Mouse (Mus musculus) forebrain, embryonic 15.5 days (tissue): ENCODE data around the gene Dlg2. TPM values are rescaled to one million over a fixed set of nuclear protein-coding genes. Genes with fewer than 3 reads are reported as not detected.

Source experiments
- ATAC-seq: fragments of 200-750 bp; cut with Nextera tagmentation; replicated peaks from 2 replicates; pipeline ENCODE4 v1.8.0; 2017; ENCODE audit warnings: mild to moderate bottlenecking, moderate TSS enrichment, moderate library complexity
- H3K27ac ChIP-seq: fragments of 300-500 bp; sonication (generic); replicated peaks from 2 replicates; pipeline ENCODE4 v1.5.1; 2015; ENCODE audit warnings: mild to moderate bottlenecking, inconsistent platforms
- H3K27me3 ChIP-seq: fragments of 300-500 bp; sonication (generic); 2 replicates; pipeline ENCODE4 v1.6.1; 2015; ENCODE audit warnings: inconsistent platforms
- H3K36me3 ChIP-seq: fragments of 300-500 bp; sonication (generic); 2 replicates; pipeline ENCODE4 v1.6.1; 2015; ENCODE audit warnings: mild to moderate bottlenecking, inconsistent platforms
- H3K4me1 ChIP-seq: fragments of 300-500 bp; sonication (generic); 2 replicates; pipeline ENCODE4 v1.6.1; 2015; ENCODE audit warnings: inconsistent platforms
- H3K4me2 ChIP-seq: fragments of 300-500 bp; sonication (generic); replicated peaks from 2 replicates; pipeline ENCODE4 v1.6.1; 2015; ENCODE audit warnings: mild to moderate bottlenecking, inconsistent platforms
- H3K4me3 ChIP-seq: fragments of 300-500 bp; sonication (generic); 2 replicates; pipeline ENCODE4 v1.5.1; 2015; ENCODE audit warnings: mild to moderate bottlenecking, inconsistent platforms
- H3K9ac ChIP-seq: fragments of 300-500 bp; sonication (generic); replicated peaks from 2 replicates; pipeline ENCODE4 v1.6.1; 2015; ENCODE audit warnings: mild to moderate bottlenecking, inconsistent platforms
- H3K9me3 ChIP-seq: fragments of 300-500 bp; sonication (generic); 2 replicates; pipeline ENCODE4 v1.6.1; 2016; ENCODE audit warnings: inconsistent platforms
- WGBS: fragments of 180-500 bp; shearing (Covaris S2); methylation state at CpG from one replicate; pipeline ENCODE4 v1.1.7; 2015; ENCODE audit warnings: mixed read lengths; 5-methylcytosine and 5-hydroxymethylcytosine counted together
- polyA plus RNA-seq: library from polyadenylated mRNA; unstranded; fragments of >200 nt; fragmentation: Nextera tagmentation; extraction: Ambion mirVana; gene quantifications from 2 replicates; pipeline ENCODE4 v1.2.1, GENCODE M21; 2015

The Dlg2 gene
- polyA plus RNA-seq, 1 experiment from 2014 or later: 24.5 TPM

DNA sequence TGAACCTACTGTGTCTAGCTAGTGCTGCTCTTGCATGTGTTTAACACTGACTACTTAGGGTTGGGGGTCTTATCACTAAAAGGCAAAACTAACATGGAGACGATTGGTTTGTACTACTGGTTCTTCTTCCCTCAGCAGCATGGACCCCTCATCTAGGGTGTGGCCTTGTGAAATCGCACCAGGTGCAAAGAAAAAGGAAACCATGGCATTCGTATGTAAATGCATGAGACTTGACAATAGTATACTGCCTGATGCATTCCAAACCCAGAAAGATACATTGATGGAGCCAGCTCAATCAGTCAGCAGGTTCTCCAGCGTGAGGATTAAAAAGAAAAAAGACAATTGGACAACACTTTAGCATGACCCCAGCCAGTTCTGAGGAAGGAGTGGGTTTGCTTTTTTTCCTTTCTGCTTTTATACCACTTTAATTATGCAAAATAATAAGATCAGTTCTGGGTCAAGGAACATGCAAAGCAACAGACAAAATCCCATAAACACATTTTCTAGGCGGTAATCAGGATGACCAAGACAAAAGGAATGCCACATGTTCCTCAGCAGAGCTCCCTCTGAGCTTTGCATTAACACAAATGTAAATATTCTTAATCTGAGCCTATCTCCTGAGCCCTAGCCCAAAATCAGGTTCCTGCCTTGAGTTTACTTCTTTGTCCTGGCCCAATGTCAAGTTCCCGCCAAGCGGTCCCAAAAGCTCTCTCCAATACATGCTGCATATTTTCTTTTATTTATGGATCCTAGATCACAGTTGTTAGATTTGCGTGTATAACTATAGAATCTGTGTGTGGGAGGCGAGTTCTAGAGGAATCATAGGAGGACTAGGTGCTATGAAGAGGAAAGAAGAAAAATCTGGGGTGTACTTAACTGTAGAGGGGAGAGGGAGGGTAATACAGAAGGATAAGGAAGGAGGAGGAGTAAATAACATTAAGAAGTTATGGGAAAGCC is 595.6 kb downstream of the Dlg2 start:
- Histone ChIP-seq H3K36me3 (no peaks in the 10 kb centered on the region), H3K4me3 (no peak overlapping the region), H3K9me3 (no peaks in the 10 kb centered on the region), H3K4me1 (no peaks in the 10 kb centered on the region), H3K27ac (no peak overlapping the region), H3K27me3 (no peaks in the 10 kb centered on the region), H3K9ac (no peak overlapping the region), H3K4me2 (no peak overlapping the region)
- no peak for ATAC-seq
- 52% methylated on average over 9 of the region's 9 CpGs for WGBS

DNA sequence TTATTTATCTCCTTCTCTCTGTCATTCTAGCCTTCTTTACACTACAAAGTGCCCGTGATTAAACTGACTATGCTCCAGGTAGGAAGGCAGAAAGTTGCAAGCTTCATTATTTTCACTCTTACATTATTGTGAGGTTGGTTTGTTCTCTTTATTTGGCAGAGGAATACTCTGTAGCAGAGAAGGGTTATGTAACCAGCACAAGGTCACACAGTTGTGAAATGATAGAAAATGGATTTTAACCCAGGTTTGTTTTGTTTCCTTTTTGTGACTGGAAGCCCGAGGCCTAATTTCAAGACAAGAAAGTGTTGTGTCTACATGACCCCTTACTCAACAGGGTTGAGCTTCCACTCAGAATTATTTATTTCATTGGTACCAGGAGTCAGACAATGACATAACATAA is 609.6 kb downstream of the Dlg2 start:
- Histone ChIP-seq H3K9me3 (no peaks in the 10 kb centered on the region), H3K27me3 (no peaks in the 10 kb centered on the region), H3K4me3 (no peak overlapping the region), H3K4me1 (peaks cover 7% of the 10 kb centered on the region), H3K36me3 (no peaks in the 10 kb centered on the region), H3K4me2 (no peak overlapping the region), H3K27ac (no peak overlapping the region), H3K9ac (no peak overlapping the region)
- no peak for ATAC-seq
- WGBS: 85% methylated on average over 2 of the region's 2 CpGs

DNA sequence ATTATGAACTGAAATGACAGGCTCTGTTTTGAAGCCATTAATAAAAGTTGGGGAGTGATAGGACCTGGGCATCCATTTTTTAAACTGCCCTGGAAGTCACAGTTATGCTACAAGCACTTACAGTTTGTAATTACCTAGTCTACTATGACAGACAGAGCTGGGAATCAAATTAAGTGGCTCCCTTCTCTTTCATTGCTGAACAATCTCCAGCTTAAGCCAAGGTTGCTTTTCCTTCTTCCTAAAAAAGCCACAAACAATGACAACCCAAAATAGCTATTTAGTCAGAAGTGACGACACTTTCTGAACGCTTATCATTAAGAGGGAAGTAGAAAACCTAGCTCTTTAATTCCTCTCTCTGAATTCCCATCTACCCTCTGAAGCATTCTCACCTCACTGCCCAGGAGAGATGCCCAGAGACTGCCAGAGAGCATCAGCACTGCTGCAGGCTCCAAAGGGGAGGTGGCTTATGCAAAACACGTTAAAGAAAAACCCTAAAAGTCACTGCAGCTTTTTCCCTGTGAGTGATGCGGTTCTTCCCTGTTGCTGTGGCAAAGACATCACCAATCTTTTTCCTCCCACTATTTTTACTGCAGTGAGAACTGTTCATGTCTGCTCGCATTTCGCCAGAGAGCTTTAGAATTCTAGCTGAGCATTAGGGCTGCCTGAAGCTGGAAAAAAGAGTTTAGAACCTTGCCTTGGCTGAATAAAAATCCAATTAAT is 612.9 kb downstream of the Dlg2 start:
- no peak overlapping the region for H3K9ac ChIP-seq
- no peaks in the 10 kb centered on the region for H3K36me3 ChIP-seq
- ATAC-seq: no peak
- H3K4me3 ChIP-seq: no peak overlapping the region
- peaks cover 7% of the 10 kb centered on the region for H3K4me1 ChIP-seq
- no peak overlapping the region for H3K4me2 ChIP-seq
- 19% methylated on average over 6 of the region's 6 CpGs for WGBS
- H3K9me3 ChIP-seq: no peaks in the 10 kb centered on the region
- no peaks in the 10 kb centered on the region for H3K27me3 ChIP-seq
- H3K27ac ChIP-seq: 0 out of 2 replicates have a peak overlapping the region, but pooled peaks have one; percentile 41

DNA sequence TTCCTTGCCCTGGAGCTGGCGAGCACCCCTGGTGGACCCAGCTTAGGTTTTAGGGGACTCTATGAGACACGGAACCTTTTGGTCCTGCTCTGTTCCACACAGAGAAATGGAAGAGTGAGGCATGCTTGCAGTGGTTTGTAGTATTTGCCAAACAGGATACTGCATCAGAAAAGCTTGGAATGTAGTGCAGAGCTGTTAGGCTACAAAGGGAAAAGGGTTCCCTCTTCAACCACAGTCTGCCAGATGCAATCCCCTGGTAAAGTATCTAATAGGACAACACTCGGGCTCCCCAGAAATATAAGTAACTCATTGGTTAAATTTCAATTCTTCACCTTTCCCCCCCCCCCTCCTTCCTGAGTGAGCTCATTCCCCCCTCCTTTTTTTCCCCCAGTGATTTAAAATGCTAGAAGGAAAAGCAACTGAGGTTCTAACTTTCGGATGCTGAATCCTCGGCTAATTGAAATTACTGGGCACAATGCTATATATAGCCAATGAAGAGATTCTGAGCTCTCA is 613.9 kb downstream of the Dlg2 start:
- Histone ChIP-seq H3K4me2 (peak overlapping the region; percentile 71), H3K4me1 (peaks cover 7% of the 10 kb centered on the region), H3K36me3 (no peaks in the 10 kb centered on the region), H3K27me3 (no peaks in the 10 kb centered on the region), H3K4me3 (peak overlapping the region; percentile 42), H3K9ac (peak overlapping the region; percentile 43), H3K9me3 (no peaks in the 10 kb centered on the region), H3K27ac (0 out of 2 replicates have a peak overlapping the region, but pooled peaks have one; percentile 21)
- peak; percentile 36; the same call in 1 of the 2 replicates for ATAC-seq
- WGBS: 34% methylated on average over 5 of the region's 5 CpGs

DNA sequence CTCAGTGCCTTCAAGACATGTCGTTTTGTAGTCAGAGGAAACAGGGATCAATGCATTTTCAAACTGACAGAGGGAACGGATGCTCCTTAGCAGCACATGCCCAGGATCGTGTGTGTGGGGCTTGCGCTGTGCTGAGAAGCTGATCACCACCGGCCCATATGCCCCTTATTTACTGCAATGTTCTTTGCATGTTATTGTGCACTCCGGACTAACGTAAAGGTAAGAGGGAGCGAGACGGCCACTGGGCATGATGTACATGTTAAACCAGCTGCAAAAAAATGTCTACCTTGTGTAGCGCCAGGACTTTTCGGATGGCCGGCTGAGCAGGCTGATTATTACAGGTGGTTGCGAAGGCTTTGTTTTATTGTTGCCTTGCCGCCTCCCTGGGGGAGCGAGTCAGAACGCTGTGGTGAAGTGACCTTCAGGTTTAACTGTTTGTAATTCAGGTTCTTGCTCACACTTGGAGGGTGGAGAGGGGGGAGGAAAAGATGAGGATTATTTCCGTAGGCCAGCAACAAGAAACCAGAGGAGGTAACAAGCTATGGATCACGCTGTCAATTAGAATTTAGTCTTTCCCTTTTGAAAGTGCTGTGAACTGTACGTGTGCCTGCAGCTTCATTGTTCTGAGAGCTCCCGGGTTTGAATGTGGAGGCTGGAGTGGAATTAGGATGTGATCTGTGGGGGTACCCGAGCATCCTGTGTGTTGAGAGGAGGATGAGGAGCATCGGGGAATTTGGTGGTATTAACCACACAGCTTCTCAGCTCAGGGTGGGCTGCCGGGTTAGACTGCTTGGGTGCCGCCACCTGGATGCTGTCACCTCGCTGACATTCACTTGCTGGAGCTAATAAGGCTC is 614.6 kb downstream of the Dlg2 start:
- Histone ChIP-seq H3K4me1 (peaks cover 7% of the 10 kb centered on the region), H3K9ac (peak overlapping the region; percentile 43), H3K27ac (peak overlapping the region; percentile 21; the same call in 1 of the 2 replicates), H3K36me3 (no peaks in the 10 kb centered on the region), H3K4me2 (peak overlapping the region; percentile 71), H3K9me3 (no peaks in the 10 kb centered on the region), H3K4me3 (peak overlapping the region; percentile 42), H3K27me3 (no peaks in the 10 kb centered on the region)
- WGBS: 5% methylated on average over 25 of the region's 25 CpGs
- ATAC-seq: peak; percentile 83

DNA sequence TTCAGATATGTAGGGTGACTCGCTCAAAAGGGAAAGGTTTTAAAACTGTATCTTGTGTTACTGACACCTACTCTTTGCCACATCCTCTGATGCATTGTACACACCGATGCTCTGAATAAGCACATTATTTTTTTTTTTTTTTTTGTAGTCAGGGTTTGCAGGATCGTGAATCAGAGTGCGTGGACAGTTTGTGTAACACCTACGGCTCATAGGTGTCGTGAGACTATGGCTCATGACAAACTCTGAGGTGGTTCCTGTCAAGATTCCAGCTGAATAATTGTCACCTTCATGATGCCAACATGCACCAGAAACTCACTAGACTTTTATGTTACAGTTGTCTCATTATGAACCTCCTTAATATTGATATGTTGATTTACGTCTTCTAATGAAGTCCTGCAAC is 620.0 kb downstream of the Dlg2 start:
- ATAC-seq: no peak
- Histone ChIP-seq H3K27me3 (no peaks in the 10 kb centered on the region), H3K4me3 (no peak overlapping the region), H3K4me2 (no peak overlapping the region), H3K36me3 (no peaks in the 10 kb centered on the region), H3K27ac (no peak overlapping the region), H3K4me1 (no peaks in the 10 kb centered on the region), H3K9ac (no peak overlapping the region), H3K9me3 (no peaks in the 10 kb centered on the region)
- WGBS: 72% methylated on average over 7 of the region's 7 CpGs

DNA sequence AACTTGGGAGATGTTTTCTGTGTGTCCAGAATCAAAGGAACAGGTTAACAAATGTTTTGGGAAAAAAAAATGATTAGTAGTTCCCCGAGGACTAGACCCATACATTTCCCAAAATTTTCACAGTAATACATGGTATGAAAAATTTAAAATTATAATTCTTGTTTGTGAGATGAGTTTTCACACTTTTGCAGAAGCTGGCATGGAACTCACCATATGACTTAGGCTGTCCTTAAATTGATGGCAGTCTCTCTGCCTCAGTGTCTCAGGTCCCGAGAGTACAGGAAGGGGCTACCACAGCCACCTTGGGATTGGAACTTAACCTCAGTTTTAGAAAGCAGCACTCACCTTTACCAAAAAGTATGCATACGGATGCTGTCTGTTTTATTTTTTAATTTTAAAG is 622.0 kb downstream of the Dlg2 start:
- no peaks in the 10 kb centered on the region for H3K27me3 ChIP-seq
- no peak overlapping the region for H3K4me3 ChIP-seq
- no peak overlapping the region for H3K27ac ChIP-seq
- no peak for ATAC-seq
- no peaks in the 10 kb centered on the region for H3K4me1 ChIP-seq
- no peak overlapping the region for H3K4me2 ChIP-seq
- 80% methylated on average over 3 of the region's 3 CpGs for WGBS
- no peaks in the 10 kb centered on the region for H3K36me3 ChIP-seq
- no peak overlapping the region for H3K9ac ChIP-seq
- no peaks in the 10 kb centered on the region for H3K9me3 ChIP-seq

DNA sequence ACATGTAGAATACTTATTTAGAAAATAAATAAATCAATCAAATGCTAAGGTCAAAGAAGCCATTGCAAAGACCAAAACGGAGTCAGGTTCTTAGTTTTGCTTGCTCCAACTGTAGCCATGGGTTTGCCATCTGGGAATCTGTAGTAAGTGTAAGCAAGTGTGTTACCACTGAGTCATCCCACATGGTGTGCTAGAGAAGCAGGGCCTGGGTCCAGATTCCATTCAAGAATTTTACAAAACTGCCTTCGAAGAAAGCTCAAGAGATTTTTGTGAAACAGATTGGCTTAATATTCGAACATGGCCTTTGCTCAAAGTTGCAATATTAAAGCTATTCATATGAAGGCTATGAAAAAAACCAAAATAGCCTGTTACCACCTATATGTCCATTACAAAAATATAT is 633.1 kb downstream of the Dlg2 start:
- WGBS: 66% methylated on average over 3 of the region's 3 CpGs
- H3K9me3 ChIP-seq: no peaks in the 10 kb centered on the region
- H3K4me3 ChIP-seq: no peak overlapping the region

DNA sequence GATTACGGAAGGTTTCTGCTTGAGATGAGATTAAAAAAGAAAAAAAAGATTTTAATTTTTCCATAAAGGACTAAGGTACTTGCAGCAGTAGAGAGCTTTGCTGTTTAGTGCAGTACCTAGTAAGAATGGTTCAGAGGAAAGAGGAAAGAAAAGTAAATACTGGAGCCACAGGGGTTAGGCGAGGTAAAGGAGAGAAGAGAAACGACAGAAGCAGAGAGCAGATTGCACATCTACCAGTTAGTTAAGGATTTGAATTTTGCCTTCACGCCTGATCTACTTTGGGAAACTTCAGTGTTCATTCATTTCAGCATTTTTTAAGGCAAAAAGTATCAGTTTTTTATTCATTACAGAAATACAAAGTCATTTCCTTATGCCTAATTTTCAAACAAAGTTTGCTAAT is 655.7 kb downstream of the Dlg2 start:
- no peak overlapping the region for H3K4me2 ChIP-seq
- no peaks in the 10 kb centered on the region for H3K4me1 ChIP-seq
- H3K9me3 ChIP-seq: no peaks in the 10 kb centered on the region
- H3K4me3 ChIP-seq: no peak overlapping the region
- H3K27me3 ChIP-seq: no peaks in the 10 kb centered on the region
- no peak overlapping the region for H3K9ac ChIP-seq
- no peak for ATAC-seq
- WGBS: 72% methylated on average over 4 of the region's 4 CpGs
- H3K27ac ChIP-seq: no peak overlapping the region
- H3K36me3 ChIP-seq: no peaks in the 10 kb centered on the region

More for the DNA sequence above, 633.1 kb downstream of the Dlg2 start:
- H3K27me3 ChIP-seq: no peaks in the 10 kb centered on the region
- H3K27ac ChIP-seq: no peak overlapping the region
- H3K4me2 ChIP-seq: no peak overlapping the region
- H3K36me3 ChIP-seq: no peaks in the 10 kb centered on the region
- no peak for ATAC-seq
- H3K9ac ChIP-seq: no peak overlapping the region
- no peaks in the 10 kb centered on the region for H3K4me1 ChIP-seq

DNA sequence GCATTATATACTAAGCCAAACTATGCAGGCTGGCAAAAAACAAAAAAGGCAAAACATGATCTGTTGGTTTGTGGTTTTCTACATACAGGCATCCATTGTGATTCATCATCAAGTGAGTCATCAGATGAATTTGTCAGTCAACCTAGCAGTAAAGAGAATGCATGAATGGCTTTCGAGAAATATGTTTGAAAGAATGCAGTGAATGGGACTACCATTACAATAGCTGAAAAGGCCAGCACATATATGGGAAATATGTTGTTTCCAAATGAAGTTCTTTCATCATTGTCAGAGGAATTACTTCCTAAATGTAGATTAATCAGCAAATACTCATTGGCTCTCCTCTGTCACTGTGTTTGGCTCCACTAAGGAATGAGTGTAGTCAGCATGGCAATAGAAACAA is 677.6 kb downstream of the Dlg2 start:
- Histone ChIP-seq H3K9ac (no peak overlapping the region), H3K27me3 (no peaks in the 10 kb centered on the region), H3K36me3 (no peaks in the 10 kb centered on the region), H3K4me3 (no peak overlapping the region), H3K9me3 (no peaks in the 10 kb centered on the region), H3K27ac (no peak overlapping the region), H3K4me1 (no peaks in the 10 kb centered on the region), H3K4me2 (no peak overlapping the region)
- WGBS: 88% methylated on average over 1 of the region's 1 CpGs
- ATAC-seq: no peak

DNA sequence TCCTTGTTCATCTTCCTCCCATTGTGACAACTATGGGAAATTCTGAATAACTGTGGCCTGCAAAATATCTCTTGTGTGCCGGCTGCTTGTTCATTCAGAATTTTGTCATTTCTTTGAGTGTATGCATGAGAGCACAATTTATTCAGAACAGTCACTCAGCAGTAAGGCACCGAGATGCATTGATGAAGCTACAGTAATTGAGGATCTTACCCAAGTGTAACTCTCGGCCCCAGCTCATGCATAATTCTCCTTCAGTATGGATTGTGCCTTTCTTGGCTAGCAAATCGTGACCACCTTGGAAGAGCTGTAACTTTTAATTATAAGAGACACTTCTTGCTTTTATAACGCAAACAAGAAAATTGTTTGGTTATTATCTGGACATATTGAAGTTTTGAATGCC is 682.7 kb downstream of the Dlg2 start:
- Histone ChIP-seq H3K36me3 (no peaks in the 10 kb centered on the region), H3K9ac (no peak overlapping the region), H3K9me3 (no peaks in the 10 kb centered on the region), H3K27ac (no peak overlapping the region), H3K27me3 (no peaks in the 10 kb centered on the region), H3K4me2 (no peak overlapping the region), H3K4me3 (no peak overlapping the region), H3K4me1 (no peaks in the 10 kb centered on the region)
- no peak for ATAC-seq
- WGBS: 61% methylated on average over 5 of the region's 5 CpGs
